Mouse (Mus musculus) lung, embryonic 14.5 days (tissue): ENCODE data around the gene Tmeff1. TPM values are rescaled to one million over a fixed set of nuclear protein-coding genes. Genes with fewer than 3 reads are reported as not detected.
"Not testable (repeated sequence)": the region's sequence is repeated elsewhere in the genome, so short reads cannot be mapped to it uniquely, and the experiment has no call there.

Source experiments
- ATAC-seq: fragments of 200-750 bp; cut with Nextera tagmentation; 2 replicates; pipeline ENCODE4 v1.8.0; 2017; ENCODE audit warnings: mild to moderate bottlenecking, moderate TSS enrichment, moderate library complexity; ENCODE audit not compliant: insufficient read depth
- DNase-seq: peaks from one replicate; pipeline ENCODE4 v3.0.0-alpha.2; 2015
- H3K27ac ChIP-seq: fragments of 300-500 bp; sonication (generic); 2 replicates; pipeline ENCODE4 v1.5.1; 2014; ENCODE audit warnings: low read depth, mild to moderate bottlenecking, moderate library complexity
- H3K27me3 ChIP-seq: fragments of 300-500 bp; sonication (generic); 2 replicates; pipeline ENCODE4 v1.6.1; 2014; ENCODE audit warnings: low read length, control low read depth; ENCODE audit not compliant: insufficient read depth
- H3K36me3 ChIP-seq: fragments of 300-500 bp; sonication (generic); 2 replicates; pipeline ENCODE4 v1.6.1; 2014; ENCODE audit warnings: control low read depth; ENCODE audit not compliant: insufficient read depth
- H3K4me1 ChIP-seq: fragments of 300-500 bp; sonication (generic); 2 replicates; pipeline ENCODE4 v1.6.1; 2014; ENCODE audit warnings: antibody characterized with exemption, control low read depth; ENCODE audit not compliant: insufficient read depth
- H3K4me2 ChIP-seq: fragments of 300-500 bp; sonication (generic); 2 replicates; pipeline ENCODE4 v1.6.1; 2014; ENCODE audit warnings: mild to moderate bottlenecking
- H3K4me3 ChIP-seq: fragments of 300-500 bp; sonication (generic); 2 replicates; pipeline ENCODE4 v1.5.1; 2014; ENCODE audit warnings: low read depth, low read length
- H3K9ac ChIP-seq: fragments of 300-500 bp; sonication (generic); 2 replicates; pipeline ENCODE4 v1.6.1; 2014
- H3K9me3 ChIP-seq: fragments of 300-500 bp; sonication (generic); 2 replicates; pipeline ENCODE4 v1.6.1; 2016; ENCODE audit warnings: low read depth, low read length, control low read depth
- CTCF ChIP-seq: IDR thresholded peaks from 2 replicates; pipeline ENCODE4 v1.5.1; 2016; ENCODE audit warnings: antibody characterized with exemption, low read depth
- WGBS: fragments of 180-500 bp; shearing (Covaris S2); extraction: QIAGEN DNeasy Blood & Tissue Kit; methylation state at CpG from one replicate; pipeline ENCODE4 v1.1.7; 2014; 5-methylcytosine and 5-hydroxymethylcytosine counted together
- polyA plus RNA-seq: library from polyadenylated mRNA; unstranded; fragments of >200 nt; fragmentation: Nextera tagmentation; extraction: Ambion mirVana; gene quantifications from 2 replicates; pipeline ENCODE4 v1.2.1, GENCODE M21; 2014

Tmeff1 gene
- polyA plus RNA-seq, 1 experiment from 2014 or later: 84.0 TPM

DNA sequence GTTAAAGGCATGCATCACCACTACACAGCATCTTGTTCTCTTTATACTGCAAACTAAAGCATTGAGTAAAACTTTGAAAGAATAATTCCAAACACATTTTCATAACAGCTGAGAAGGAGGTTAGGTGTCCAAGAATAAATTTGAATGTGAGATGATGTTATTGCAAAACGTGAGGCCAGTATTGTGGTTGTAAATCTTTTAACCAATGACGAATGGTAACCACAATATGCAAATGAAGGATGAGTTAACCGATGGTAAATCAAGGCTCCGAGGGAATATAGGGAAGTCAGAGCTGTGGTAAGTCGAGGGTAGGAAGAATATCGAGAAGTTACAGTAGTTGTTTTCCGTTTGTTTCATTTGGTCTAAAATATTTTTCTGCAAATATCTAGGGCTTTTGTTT lies 89.4 kb downstream of the Tmeff1 start:
- H3K9ac ChIP-seq: no peak overlapping the region
- H3K36me3 ChIP-seq: peaks cover 20% of the 10 kb centered on the region
- H3K27me3 ChIP-seq: no peaks in the 10 kb centered on the region
- ATAC-seq: no peak
- H3K9me3 ChIP-seq: no peaks in the 10 kb centered on the region
- no peak overlapping the region for H3K4me3 ChIP-seq
- TF ChIP-seq CTCF: no peak
- no peak overlapping the region for H3K4me2 ChIP-seq
- no peak overlapping the region for H3K27ac ChIP-seq
- WGBS: 86% methylated on average over 7 of the region's 7 CpGs
- H3K4me1 ChIP-seq: no peaks in the 10 kb centered on the region
- DNase-seq: no peak

DNA sequence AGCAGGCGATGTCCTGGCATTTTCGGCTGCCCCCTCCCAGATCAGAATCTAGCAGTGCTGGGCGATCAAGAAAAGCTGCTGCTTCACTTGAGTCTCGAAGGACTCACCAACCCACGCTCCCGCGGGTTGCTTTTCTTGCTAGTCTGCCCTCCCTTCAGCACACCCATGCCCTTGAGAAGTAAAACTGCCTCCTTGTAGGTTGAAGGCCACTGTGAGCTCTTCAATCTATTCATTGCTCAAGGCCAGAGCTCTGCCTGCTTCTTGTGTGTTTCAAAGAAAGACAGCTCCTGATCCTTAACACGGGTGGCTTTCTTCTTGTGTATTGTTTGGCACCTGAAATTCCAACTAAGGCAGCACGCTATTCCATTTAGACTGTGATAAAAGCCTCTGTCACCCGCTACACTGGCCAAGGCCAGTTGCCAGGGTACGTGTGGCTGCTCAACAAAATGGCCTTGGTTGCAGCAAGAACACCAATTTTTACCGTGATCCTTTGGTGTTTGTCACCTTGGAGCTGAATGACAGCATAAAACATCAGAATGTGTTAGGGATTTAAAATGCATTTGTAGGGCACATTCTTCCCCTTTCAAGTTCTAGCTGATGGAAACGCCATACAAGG lies 91.7 kb downstream of the Tmeff1 start:
- Histone ChIP-seq H3K4me1 (no peaks in the 10 kb centered on the region; the same call in 1 of the 2 replicates), H3K27me3 (no peaks in the 10 kb centered on the region), H3K4me3 (no peak overlapping the region), H3K9me3 (no peaks in the 10 kb centered on the region), H3K27ac (no peak overlapping the region), H3K9ac (no peak overlapping the region), H3K4me2 (no peak overlapping the region), H3K36me3 (peaks cover 12% of the 10 kb centered on the region)
- 89% methylated on average over 13 of the region's 13 CpGs for WGBS
- ATAC-seq (no peak), DNase-seq (no peak)
- TF ChIP-seq CTCF: no peak

DNA sequence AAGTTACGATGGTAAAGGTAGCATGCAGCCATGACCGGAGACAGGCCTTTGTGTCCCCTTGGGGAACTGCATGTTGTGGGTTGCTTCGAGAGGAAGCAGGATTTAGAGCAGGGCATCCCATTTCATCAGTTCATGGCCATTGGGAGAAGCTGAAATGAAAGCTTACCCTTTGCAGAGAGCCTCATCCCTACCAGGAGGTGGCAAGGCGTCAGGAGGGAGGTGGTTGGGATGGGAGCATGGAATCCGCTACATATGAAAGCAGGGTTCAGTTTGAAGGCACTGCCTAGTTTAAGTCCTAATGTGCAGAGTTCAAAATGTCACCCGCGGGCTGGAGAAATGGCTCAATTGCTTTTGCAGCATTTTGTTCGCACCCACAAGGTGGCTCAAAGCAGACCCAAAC lies 92.3 kb downstream of the Tmeff1 start:
- H3K27ac ChIP-seq: no peak overlapping the region
- H3K36me3 ChIP-seq: peaks cover 7% of the 10 kb centered on the region
- no peak overlapping the region for H3K9ac ChIP-seq
- no peak overlapping the region for H3K4me3 ChIP-seq
- DNase-seq (no peak), ATAC-seq (no peak)
- H3K4me2 ChIP-seq: no peak overlapping the region
- WGBS: 94% methylated on average over 8 of the region's 8 CpGs
- no peak for TF ChIP-seq CTCF
- no peaks in the 10 kb centered on the region; the same call in 1 of the 2 replicates for H3K4me1 ChIP-seq
- H3K9me3 ChIP-seq: no peaks in the 10 kb centered on the region
- H3K27me3 ChIP-seq: no peaks in the 10 kb centered on the region

DNA sequence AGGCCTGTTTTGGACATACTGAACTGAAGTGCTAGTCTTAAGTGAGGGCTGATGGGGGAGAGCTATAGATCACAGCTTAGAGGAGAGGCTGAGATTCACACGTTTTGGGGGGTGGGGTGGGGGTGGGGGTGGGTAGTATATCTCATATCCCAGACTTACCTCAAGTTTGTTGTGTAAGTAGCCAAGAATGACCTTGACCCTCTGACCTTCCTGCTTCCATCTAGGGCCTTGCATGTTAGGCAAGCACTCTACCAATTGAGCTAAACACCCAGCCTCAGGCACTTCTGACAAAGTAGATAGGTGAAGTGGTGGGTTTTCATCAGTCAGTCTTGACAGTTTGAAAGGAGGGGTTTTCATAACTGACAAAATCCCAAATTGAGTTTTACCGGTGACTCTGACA lies 92.8 kb downstream of the Tmeff1 start:
- WGBS: 61% methylated on average over 2 of the region's 2 CpGs
- no peak overlapping the region for H3K27ac ChIP-seq
- no peak overlapping the region for H3K4me3 ChIP-seq
- DNase-seq (no peak), ATAC-seq (no peak)
- H3K4me2 ChIP-seq: no peak overlapping the region
- no peak overlapping the region for H3K9ac ChIP-seq
- no peaks in the 10 kb centered on the region for H3K27me3 ChIP-seq
- no peak for TF ChIP-seq CTCF
- peaks cover 3% of the 10 kb centered on the region; the same call in 1 of the 2 replicates for H3K36me3 ChIP-seq
- no peaks in the 10 kb centered on the region; the same call in 1 of the 2 replicates for H3K4me1 ChIP-seq
- H3K9me3 ChIP-seq: no peaks in the 10 kb centered on the region

DNA sequence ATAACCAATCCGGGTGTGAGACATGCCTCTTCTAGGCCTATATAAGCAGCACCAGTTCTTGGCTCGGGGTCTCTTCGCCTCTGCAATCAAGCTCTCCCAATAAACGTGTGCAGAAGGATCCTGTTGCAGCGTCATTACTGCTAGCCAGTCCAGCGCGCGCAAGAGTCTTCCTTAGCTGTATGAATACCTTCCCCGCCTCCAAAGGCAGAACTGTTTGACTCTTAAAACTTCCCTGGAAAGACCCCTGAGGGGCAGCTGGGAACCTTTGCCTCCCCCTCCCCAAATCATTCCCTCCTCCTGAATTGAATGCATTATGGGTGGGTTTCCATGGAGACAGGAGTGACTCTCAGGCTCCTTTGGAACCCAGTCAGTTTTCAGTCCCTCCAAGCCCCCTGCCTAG lies 93.8 kb downstream of the Tmeff1 start:
- 93% methylated on average over 9 of the region's 9 CpGs for WGBS

DNA sequence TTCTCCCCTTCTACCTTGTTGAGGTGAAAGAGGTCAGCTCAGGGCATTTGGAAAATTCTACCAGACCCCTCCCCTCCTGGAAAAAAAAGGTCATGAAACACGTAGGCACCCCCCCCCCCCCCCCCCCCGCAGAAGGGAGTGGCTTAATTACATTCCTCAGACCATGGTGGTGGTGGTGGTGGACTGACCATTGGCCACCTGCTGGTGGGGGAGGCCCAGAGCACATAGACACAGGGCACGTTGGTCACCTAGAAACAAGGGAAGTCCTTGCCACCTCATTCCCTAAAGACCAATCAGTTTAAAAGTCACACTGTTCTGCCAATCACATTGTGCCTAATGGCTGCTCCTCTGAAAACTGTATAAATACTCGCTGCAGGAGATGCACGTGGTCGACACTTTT lies 94.8 kb downstream of the Tmeff1 start:
- not testable (repeated sequence) for H3K4me2 ChIP-seq, DNase-seq, H3K27me3 ChIP-seq, H3K9ac ChIP-seq, H3K4me1 ChIP-seq, H3K4me3 ChIP-seq, H3K36me3 ChIP-seq, H3K27ac ChIP-seq, ATAC-seq, H3K9me3 ChIP-seq
- 57% methylated on average over 5 of the region's 6 CpGs for WGBS

More for the DNA sequence above, 93.8 kb downstream of the Tmeff1 start:
- H3K4me3 ChIP-seq: no peak overlapping the region
- no peaks in the 10 kb centered on the region for H3K27me3 ChIP-seq
- H3K4me1 ChIP-seq: no peaks in the 10 kb centered on the region; the same call in 1 of the 2 replicates
- H3K9me3 ChIP-seq: no peaks in the 10 kb centered on the region
- H3K36me3 ChIP-seq: no peaks in the 10 kb centered on the region
- no peak overlapping the region for H3K4me2 ChIP-seq
- no peak overlapping the region for H3K27ac ChIP-seq
- DNase-seq (no peak), ATAC-seq (no peak)
- H3K9ac ChIP-seq: no peak overlapping the region
- TF ChIP-seq CTCF: no peak

DNA sequence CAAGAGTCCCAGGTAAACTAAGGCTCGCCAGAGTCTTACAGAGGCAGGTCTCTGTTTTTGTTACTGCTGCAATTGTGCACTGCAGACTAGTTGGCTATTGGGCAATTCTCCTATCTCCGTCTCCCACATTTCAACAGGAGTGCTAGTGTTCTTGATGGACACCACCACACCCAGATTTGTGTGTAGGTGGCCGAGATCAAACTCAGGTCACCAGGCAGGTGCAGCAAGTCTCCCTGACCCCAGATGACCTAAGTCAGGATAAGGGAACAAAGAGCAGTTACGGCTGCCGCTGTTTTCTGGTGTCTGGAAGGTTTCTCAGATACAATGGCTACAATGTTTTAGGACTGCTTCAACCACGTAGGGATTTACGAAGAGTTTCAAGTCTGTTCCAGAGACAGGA lies 95.2 kb downstream of the Tmeff1 start:
- Histone ChIP-seq H3K27me3 (no peaks in the 10 kb centered on the region), H3K36me3 (no peaks in the 10 kb centered on the region), H3K4me1 (no peaks in the 10 kb centered on the region; the same call in 1 of the 2 replicates), H3K4me2 (peak overlapping the region; percentile 43), H3K27ac (no peak overlapping the region), H3K4me3 (no peak overlapping the region), H3K9me3 (no peaks in the 10 kb centered on the region), H3K9ac (no peak overlapping the region)
- no peak; the same call in 1 of the 2 replicates for ATAC-seq
- no peak for TF ChIP-seq CTCF
- 51% methylated on average over 7 of the region's 7 CpGs for WGBS
- DNase-seq: no peak
